Mouse (Mus musculus): ENCODE measurements around the gene Cpeb1.

Cpeb1 gene

DNA sequence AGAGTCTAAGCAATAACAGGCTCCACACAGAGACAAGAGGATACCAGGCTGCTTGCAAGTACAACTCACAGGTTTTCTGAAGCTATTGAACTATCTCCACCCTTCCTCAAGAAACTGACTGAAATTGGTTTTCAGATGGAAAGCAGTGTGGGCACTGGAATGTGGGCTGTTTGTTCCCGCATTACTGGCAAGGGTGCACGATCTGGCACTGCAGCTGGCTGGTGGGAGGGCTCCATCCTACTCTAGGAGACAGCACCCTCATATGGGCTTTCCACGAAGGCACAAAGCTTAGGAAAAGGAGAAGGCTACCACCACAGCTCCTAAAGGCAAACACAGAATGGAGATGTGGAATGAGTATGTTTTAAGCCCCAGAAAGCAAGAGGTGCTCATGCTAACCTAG is 85.5 kb downstream of the Cpeb1 start:
- DNase-seq: no peak

DNA sequence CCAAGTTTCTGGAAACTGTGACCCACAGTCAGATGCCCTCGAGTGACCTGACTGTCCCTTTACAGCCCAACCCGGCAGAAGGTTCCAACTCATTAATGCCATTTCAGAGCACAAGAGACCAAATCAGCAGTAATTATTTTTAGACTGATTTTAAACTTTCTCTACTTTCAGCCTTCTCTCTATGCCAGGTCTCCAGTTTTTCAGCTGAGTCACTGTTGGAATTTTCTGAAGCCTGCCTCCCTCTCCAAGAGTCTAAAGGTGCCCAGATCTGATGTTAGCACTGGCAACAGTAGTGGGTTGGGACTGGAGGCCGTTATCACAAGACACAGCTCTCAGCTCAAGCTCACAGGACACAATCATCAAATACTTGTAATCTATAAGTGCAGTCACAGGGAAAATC is 87.3 kb downstream of the Cpeb1 start:
- DNase-seq: no peak

- DNase-seq: no peak
Measured at GRCm38 (mm10) chr7:81356975-81357374, 98.3 kb downstream of the Cpeb1 start.

DNA sequence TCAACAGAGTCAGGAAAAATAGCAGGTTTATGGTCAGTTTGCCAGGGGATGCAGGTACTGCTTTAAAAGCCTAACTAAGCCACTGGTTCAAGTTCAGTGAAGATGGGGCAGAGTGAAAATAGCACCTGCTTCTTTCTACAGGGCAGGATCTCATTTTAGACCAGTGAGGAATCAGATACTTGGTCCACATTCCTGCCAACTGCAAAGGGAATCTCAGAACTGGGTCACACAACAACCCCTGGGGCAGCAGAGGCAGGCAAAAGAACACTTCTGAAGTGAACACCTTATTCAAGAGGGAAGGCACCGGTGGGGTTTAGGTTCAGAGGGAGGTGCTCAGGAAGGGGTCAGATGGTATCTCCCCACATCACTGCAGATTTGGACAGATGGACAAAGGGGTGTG is 98.9 kb downstream of the Cpeb1 start:
- no peak for DNase-seq

DNA sequence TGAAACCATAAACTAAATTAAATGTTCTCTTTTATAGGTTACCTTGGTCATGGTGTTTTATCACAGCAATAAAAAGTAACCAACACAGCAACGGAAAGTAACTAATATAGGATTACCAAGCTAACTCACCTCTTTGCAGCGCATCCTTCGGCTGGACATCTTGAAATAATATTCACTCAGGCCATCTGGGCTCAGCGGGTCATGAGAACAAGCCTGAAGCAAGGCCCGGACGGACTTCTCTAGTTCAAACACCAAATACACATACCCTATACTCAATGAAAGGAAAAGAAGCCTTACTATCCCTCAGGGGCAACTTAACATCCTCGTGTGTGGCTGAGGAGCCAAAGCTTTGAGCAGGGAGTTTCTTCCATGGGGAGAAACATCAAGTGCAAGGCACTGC is 99.5 kb downstream of the Cpeb1 start:
- no peak for DNase-seq

- DNase-seq: no peak
Measured at GRCm38 (mm10) chr7:81351826-81352225, 103.4 kb downstream of the Cpeb1 start.

DNA sequence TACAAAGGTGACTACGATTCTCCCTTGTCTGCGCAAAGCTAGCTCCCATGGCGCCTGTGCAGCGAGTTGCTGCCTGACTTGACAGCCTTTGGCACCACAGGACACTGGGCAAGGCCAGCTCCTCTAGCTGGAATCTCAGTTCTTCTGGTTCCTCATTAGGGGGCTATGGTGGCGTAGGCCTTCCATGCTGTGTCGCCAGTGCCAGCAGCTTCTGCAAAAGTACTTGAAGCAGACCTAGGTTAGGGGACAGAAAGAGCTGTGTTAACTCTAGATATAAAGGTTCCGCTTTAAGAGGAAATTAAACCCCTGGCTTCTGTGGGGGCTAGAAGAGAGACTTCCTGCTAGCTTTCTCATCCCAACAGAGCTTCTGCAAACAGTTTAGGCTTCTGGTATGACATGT is 107.1 kb downstream of the Cpeb1 start:
- DNase-seq: no peak

DNA sequence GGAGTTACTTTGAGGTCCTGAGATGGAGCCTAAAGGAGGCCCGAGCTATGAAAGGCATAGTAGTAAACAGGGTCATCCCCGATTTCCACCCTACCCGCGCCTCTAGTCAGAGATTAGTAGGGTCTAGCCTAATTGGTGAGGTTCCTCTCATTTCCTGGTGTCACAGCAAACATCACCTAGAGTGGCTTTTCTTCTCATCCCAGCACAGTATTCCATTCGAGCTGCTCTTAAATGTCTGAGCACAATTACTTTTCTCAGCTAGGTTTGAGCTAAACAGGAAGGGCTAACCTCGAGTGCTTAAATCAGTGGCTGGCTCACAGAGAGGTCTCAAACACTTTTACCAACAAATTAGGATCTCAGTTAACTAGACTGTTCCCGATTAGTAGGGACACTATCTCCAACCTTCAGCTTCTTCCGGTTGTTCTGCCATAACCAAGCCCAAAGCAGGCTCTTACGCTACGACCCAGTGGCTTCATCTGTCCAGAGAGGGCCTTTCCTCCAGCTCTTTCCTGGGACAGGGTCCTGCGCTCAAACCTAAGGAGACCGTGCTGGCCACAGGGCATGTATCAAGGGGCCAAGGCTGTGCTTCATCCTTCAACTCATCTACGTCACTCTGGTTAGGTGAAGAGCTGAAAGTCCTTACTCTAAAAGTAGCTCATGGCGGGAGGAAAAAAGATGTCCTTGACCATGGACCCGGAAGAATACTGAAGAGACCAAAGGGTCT is 109.7 kb downstream of the Cpeb1 start:
- no peak for DNase-seq

GRCm38 (mm10) chr7:81344544-81345446 is 110.5 kb downstream of the Cpeb1 start, which contains the start of gene Rps17:
Rps17 (minus strand) TSS chr7:81345254.
- peak; percentile 97 to 99 for DNase-seq

DNA sequence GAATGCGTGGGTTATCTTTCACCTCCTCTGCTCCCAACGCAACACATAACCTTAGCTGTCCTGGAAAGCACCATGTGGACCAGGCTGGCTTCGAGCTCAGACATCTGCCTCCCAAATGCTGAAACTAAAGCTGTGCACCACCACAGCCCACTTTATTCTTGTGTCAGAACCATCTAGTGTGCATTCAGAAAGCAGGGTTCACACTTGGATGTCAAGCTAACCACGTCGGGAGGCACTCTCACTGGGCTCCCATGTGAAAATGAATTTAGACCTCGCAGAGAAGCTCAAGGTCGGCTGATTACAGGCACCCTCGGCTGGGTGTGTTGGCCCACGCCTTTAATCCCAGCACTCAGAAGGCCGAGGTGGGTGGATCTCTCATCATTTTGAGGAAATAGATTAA is 111.4 kb downstream of the Cpeb1 start:
- no peak for DNase-seq

- no peak for DNase-seq
Measured at GRCm38 (mm10) chr7:81343316-81343715, 111.9 kb downstream of the Cpeb1 start.

GRCm38 (mm10) chr7:81342356-81343094 is 112.7 kb downstream of the Cpeb1 start:
- no peak for DNase-seq

GRCm38 (mm10) chr7:81341563-81341962 is 113.7 kb downstream of the Cpeb1 start:
- no peak for DNase-seq

- peak; percentile 49 to 68 for DNase-seq
Measured at GRCm38 (mm10) chr7:81339783-81340182, 115.5 kb downstream of the Cpeb1 start.

DNA sequence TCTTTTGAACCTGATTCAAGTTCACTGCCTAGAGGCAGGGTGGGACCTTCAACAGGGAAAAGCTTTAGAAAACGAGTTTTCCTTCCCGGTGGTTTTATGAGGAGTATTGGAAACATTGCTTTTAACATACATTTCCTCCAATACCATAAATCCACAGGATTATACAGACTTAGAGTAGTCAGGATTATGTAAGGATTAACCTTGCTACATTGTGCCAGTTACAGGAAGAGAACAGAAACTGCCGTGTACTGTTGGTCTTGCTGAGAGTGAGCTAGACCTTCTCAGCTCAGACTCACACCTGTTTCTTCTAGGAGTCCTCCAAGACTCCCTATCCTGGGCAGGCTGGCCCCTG is 116.8 kb downstream of the Cpeb1 start:
- DNase-seq: no peak

DNA sequence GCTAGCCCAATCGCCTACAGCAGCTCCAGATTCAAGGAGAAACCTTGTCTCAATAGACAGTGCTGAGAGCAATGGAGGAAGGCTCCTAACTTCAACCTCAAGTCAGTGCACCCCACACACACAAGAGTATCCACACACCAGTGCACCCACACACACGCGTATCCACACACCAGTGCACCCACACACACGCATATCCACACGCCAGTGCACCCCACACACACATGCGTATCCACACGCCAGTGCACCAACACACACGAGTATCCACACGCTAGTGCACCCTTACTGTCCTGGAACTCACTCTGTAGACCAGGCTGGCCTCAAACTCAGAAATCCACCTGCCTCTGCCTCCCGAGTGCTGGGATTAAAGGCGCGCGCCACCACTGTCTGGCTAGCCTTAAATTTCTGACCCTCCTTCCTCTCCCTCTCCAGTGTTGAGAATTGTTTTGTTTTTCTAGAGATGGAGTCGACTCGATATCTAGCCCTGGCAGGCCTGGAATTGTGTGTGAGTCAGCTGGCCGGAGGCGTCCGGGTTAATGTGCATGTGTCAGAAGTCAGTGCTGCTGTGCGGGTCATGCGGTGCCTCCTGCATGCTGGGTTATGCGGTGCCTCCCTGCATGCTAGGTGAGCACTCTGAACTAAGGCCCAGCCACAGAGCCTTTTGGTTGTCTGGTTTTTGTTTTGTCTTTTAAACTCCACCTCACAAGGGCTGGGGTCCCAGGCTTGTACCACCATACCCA is 117.3 kb downstream of the Cpeb1 start:
- DNase-seq: no peak

GRCm38 (mm10) chr7:81336432-81336786 is 118.9 kb downstream of the Cpeb1 start:
- peak; percentile 48 to 65 for DNase-seq

DNA sequence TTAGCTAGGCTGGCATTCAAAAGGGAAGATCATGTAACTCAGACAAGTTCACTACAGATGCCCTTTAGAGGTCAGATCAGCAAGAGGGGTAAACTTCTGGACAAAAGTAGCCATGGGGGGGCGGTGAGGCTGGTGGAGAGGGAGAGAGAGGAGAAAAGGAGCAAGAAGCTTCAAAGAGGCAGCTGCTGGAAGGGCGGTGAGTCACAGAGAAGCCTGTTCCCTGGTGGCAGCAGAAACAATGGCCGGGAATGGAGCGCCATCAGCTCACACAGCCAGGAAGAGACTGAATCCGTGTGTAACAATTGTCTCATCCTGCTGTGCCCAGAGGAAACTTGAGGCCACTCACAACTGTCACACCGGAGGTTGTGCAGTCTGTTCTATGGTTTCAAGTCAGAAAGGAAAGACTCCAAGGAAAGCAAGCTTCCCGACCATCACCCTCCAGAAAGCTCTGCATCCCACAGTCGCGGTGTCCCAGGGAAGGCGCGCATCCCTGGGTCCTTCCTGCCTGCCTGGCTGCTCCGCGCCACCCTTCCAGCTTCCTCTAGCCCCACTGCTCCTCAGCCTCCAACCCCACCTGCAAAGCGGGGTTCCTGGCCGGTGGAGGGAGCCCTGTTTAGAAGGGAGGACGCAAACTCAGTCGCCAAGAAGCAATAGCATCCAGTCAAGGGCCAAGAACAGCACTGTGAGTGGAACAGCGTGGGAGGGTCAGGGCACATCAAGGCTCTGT is 119.4 kb downstream of the Cpeb1 start:
- peak; percentile 58 to 71 for DNase-seq

DNA sequence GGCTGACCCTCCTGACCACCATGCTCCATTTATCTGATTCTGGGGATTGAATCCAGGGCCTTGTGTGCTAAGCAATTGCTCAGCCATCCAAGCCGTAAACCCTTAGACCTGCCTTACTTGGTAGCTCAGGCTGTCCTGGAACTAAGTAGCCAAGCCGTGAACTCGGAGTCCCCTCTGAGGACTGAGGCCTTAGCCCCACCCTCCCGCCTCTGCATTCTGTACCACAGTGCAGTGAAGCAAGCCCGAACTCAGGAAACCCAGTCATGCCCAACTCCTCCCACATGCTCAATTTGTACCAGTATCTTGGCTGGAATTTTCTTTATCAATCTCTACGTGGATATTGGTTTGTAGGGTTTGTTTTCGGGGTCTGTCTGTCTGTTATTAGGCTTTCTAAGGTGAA is 123.4 kb downstream of the Cpeb1 start:
- no peak for DNase-seq

DNA sequence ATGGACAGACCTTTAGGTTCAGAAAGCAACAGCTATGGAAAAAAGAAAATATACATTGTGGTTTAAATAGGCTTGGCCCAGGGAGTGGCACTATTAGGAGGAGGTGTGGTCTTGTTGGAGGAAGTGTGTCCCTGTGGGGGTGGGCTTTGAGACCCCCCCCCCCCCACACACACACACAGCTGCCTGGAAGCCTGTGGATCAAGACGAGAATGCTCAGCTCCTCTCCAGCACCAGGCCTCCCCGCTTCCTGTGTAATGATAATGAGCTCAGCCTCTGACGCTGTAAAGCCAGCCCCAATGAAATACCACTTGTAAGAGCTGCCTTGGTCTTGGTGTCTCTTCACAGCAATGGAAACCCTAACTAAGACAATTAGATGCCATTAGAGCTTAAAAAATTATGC is 124.5 kb downstream of the Cpeb1 start:
- DNase-seq: no peak

DNA sequence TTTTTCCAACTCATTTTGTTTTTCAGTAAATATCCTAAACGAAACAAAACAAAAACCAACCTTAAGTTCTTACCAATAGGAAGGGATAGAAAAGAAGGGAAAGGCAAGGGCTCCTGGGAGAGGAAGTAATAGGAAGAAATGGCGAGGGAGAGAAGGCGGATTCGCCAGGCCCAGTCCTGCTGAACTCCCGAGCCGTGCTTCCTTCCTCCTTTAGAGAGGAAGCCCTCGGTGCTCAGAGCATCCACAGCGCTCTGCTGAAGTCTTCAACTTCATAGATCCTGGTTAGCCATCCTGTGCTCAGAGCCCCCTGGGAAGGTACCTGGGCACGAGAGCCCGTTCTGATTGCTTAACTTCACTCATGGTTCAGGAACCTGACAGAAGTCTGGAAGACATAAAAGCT is 127.6 kb downstream of the Cpeb1 start:
- DNase-seq: no peak

DNA sequence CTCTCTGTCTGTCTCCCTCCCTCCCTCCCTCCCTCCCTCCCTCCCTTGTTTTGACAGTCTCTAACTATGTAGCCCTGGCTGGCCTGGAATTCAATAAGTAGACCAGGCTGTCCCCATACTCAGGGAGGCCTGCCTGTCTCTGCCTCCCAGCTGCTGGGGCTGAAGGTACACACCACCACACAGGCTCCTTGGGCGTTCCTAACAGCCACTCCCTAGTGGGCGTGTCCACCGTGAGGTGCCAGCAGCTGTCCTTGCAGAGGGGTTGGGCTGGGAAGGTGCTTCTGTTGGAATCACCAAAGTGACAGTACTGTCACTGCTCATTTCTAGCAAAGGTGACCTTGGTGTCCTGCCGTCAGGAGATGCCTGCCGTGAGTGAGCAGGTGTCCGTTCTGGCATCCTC is 128.4 kb downstream of the Cpeb1 start:
- no peak for DNase-seq
